Mouse (Mus musculus) midbrain, embryonic 16.5 days (tissue): ENCODE data around the gene Mprip. TPM values are rescaled to one million over a fixed set of nuclear protein-coding genes. Genes with fewer than 3 reads are reported as not detected.
A peak's percentile ranks its signal among the peaks of the same experiment; 100 is the strongest.
"Not testable (repeated sequence)": the region's sequence is repeated elsewhere in the genome, so short reads cannot be mapped to it uniquely, and the experiment has no call there.

Experiments used
- ATAC-seq: fragments of 200-750 bp; cut with Nextera tagmentation; 2 replicates; pipeline ENCODE4 v1.8.0; 2017; ENCODE audit warnings: moderate TSS enrichment
- H3K27ac ChIP-seq: fragments of 300-500 bp; sonication (generic); 2 replicates; pipeline ENCODE4 v1.5.1; 2014; ENCODE audit warnings: mild to moderate bottlenecking, low read length, mixed read lengths
- H3K27me3 ChIP-seq: fragments of 300-500 bp; sonication (generic); 2 replicates; pipeline ENCODE4 v1.6.1; 2014; ENCODE audit warnings: low read depth, low read length, mixed read lengths; ENCODE audit not compliant: control insufficient read depth, insufficient read depth
- H3K36me3 ChIP-seq: fragments of 300-500 bp; sonication (generic); 2 replicates; pipeline ENCODE4 v1.6.1; 2014; ENCODE audit warnings: mild to moderate bottlenecking, low read length, moderate library complexity, mixed read lengths; ENCODE audit not compliant: control insufficient read depth, insufficient read depth
- H3K4me1 ChIP-seq: fragments of 300-500 bp; sonication (generic); 2 replicates; pipeline ENCODE4 v1.6.1; 2014; ENCODE audit warnings: mild to moderate bottlenecking, low read length, mixed read lengths; ENCODE audit not compliant: control insufficient read depth, insufficient read depth
- H3K4me2 ChIP-seq: fragments of 300-500 bp; sonication (generic); 2 replicates; pipeline ENCODE4 v1.6.1; 2014; ENCODE audit warnings: mild to moderate bottlenecking, low read length, mixed read lengths
- H3K4me3 ChIP-seq: fragments of 300-500 bp; sonication (generic); 2 replicates; pipeline ENCODE4 v1.5.1; 2014; ENCODE audit warnings: low read depth, mild to moderate bottlenecking, low read length, moderate library complexity, mixed read lengths
- H3K9ac ChIP-seq: fragments of 300-500 bp; sonication (generic); 2 replicates; pipeline ENCODE4 v1.6.1; 2014; ENCODE audit warnings: low read depth, low read length, mixed read lengths
- H3K9me3 ChIP-seq: fragments of 300-500 bp; sonication (generic); replicated peaks from 2 replicates; pipeline ENCODE4 v1.6.1; 2014; ENCODE audit warnings: mild to moderate bottlenecking, low read length, mixed read lengths; ENCODE audit not compliant: control insufficient read depth, poor library complexity, severe bottlenecking
- WGBS: fragments of 180-500 bp; shearing (Covaris S2); extraction: QIAGEN DNeasy Blood & Tissue Kit; methylation state at CpG from one replicate; pipeline ENCODE4 v1.1.7; 2014; 5-methylcytosine and 5-hydroxymethylcytosine counted together
- polyA plus RNA-seq: library from polyadenylated mRNA; unstranded; fragments of >200 nt; fragmentation: Nextera tagmentation; extraction: Ambion mirVana; gene quantifications from 2 replicates; pipeline ENCODE4 v1.2.1, GENCODE M21; 2015

Gene Mprip
- polyA plus RNA-seq, 1 experiment from 2014 or later, result 35.8 TPM

DNA sequence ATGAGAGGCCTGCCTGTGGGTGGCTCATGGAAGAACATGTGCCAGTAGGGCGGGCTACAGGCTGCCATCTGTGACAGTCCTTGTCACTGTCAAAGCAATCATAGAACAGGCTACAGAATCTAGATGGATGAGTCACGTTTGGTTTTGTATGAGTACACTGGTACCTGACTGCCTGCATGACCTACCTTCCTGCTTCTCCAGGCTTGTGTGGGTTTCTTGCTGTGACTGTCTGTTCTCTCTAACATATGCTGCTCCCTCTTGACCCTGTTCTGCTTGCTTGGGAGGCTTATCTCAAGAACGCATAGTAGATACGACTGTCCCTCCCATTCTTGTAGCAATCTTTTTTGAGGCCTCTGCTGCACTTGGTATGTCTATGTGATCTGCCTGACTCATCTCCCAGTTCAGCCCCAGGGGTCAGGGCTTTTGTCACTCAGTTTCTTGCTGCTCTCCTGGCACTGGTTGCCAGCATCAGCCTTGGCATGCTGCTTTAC is 56.7 kb downstream of the Mprip start:
- H3K4me2 ChIP-seq, result no peak overlapping the region
- no peak overlapping the region for H3K27ac ChIP-seq
- H3K27me3 ChIP-seq, result no peaks in the 10 kb centered on the region
- no peaks in the 10 kb centered on the region for H3K36me3 ChIP-seq
- 92% methylated on average over 4 of the region's 4 CpGs for WGBS
- H3K9me3 ChIP-seq, result no peaks in the 10 kb centered on the region
- ATAC-seq, result no peak
- peaks cover 3% of the 10 kb centered on the region; the same call in 1 of the 2 replicates for H3K4me1 ChIP-seq
- no peak overlapping the region for H3K9ac ChIP-seq
- no peak overlapping the region for H3K4me3 ChIP-seq

DNA sequence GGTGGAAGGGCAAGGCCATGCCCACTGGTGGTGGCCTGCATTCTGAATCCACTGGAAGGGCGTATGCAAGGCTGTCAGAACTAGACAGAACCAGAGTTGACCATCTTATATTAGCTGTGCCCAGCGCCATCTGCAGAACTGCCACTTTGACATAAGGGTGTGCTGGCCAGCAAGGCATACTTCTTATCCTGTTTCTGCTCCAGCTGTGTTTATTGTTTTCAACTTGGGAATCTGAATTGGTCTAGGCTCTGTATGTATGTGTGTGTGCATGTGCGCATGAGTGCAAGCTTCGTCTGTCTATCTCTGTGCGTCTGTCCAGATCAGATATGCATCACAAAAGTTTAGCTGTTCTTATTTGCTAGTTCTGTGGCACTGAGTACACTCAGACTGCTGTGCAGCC is 58.1 kb downstream of the Mprip start:
- ATAC-seq, result no peak
- WGBS, result 81% methylated on average over 5 of the region's 5 CpGs

DNA sequence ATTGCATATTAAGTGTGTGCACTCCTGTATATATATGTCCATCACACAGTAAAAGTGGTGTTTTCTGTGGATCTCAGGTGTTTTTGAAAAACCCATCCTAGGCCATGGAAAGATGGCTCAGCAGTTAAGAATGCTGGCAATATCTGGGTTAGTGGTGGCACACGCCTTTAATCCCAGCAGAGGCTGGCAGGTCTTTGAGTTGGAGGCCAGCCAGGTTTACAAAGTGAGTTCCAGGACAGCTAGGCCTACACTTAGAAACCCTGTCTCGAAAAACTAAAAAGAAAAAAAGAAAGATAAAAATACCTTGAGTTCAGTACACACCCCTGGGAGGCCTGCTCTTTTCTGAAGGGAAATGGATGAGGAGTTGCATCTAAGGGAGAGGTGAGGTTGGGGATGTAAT is 60.3 kb downstream of the Mprip start:
- H3K4me1 ChIP-seq, result peaks cover 3% of the 10 kb centered on the region; the same call in 1 of the 2 replicates
- H3K9ac ChIP-seq, result no peak overlapping the region
- H3K4me3 ChIP-seq, result no peak overlapping the region
- H3K9me3 ChIP-seq, result no peaks in the 10 kb centered on the region
- H3K4me2 ChIP-seq, result no peak overlapping the region
- H3K36me3 ChIP-seq, result no peaks in the 10 kb centered on the region
- no peak for ATAC-seq
- no peak overlapping the region for H3K27ac ChIP-seq
- whole genome bisulfite sequencing, result 57% methylated on average over 2 of the region's 2 CpGs
- H3K27me3 ChIP-seq, result no peaks in the 10 kb centered on the region

More for the DNA sequence above, 58.1 kb downstream of the Mprip start:
- peaks cover 3% of the 10 kb centered on the region; the same call in 1 of the 2 replicates for H3K4me1 ChIP-seq
- H3K9me3 ChIP-seq, result no peaks in the 10 kb centered on the region
- H3K4me2 ChIP-seq, result no peak overlapping the region
- no peaks in the 10 kb centered on the region for H3K27me3 ChIP-seq
- H3K36me3 ChIP-seq, result no peaks in the 10 kb centered on the region
- H3K4me3 ChIP-seq, result no peak overlapping the region
- no peak overlapping the region for H3K9ac ChIP-seq
- no peak overlapping the region for H3K27ac ChIP-seq

DNA sequence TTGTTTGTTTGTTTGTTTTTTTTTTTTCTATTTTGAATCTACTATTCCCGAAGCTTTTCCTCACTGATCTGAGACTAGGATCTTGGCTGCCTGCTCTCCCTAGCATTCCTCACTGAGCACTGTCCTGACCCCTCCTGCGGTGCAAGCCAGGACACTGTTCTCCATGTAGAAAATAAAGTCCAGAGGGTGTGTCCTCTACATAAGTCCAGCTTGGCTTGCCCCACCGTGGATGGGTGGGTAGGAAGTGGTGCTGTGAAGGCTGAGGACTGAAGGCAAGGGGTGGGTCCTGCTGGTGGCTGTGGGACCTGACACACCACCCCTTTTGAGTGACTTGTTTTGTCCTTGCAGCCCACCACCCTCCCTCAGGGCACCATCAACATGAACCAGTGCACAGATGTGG is 66.1 kb downstream of the Mprip start:
- no peak overlapping the region for H3K27ac ChIP-seq
- H3K27me3 ChIP-seq, result no peaks in the 10 kb centered on the region
- 86% methylated on average over 3 of the region's 3 CpGs for WGBS
- no peaks in the 10 kb centered on the region for H3K9me3 ChIP-seq
- H3K36me3 ChIP-seq, result peaks cover 2% of the 10 kb centered on the region
- no peaks in the 10 kb centered on the region; the same call in 1 of the 2 replicates for H3K4me1 ChIP-seq
- no peak overlapping the region for H3K4me3 ChIP-seq
- H3K4me2 ChIP-seq, result no peak overlapping the region
- ATAC-seq, result no peak
- no peak overlapping the region for H3K9ac ChIP-seq

DNA sequence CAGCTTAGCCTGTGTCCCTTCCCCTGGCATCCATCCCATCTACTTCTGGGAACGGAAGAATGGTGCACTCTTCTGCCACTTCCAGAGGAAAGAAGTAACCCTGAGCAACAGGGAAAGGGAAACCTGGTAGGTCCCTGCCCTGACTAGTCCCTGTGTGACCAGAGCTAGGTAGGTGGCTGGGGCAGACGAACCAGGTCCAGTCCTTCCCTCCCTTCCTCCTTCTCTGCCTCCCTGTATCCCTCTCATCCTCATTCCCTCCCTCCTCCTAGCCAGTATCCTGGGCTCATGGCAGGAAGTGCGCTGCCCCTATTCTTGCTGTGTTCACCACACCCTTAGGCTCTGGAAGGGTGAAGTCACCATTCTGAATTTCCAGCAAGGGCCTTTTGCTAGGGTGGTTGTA is 70.7 kb downstream of the Mprip start:
- no peaks in the 10 kb centered on the region for H3K9me3 ChIP-seq
- WGBS, result 81% methylated on average over 3 of the region's 3 CpGs
- H3K27me3 ChIP-seq, result no peaks in the 10 kb centered on the region
- H3K4me1 ChIP-seq, result peaks cover 4% of the 10 kb centered on the region; the same call in 1 of the 2 replicates
- H3K27ac ChIP-seq, result no peak overlapping the region; the same call in 1 of the 2 replicates
- H3K4me2 ChIP-seq, result no peak overlapping the region
- no peak for ATAC-seq
- H3K9ac ChIP-seq, result no peak overlapping the region
- H3K36me3 ChIP-seq, result peaks cover 5% of the 10 kb centered on the region
- H3K4me3 ChIP-seq, result no peak overlapping the region

DNA sequence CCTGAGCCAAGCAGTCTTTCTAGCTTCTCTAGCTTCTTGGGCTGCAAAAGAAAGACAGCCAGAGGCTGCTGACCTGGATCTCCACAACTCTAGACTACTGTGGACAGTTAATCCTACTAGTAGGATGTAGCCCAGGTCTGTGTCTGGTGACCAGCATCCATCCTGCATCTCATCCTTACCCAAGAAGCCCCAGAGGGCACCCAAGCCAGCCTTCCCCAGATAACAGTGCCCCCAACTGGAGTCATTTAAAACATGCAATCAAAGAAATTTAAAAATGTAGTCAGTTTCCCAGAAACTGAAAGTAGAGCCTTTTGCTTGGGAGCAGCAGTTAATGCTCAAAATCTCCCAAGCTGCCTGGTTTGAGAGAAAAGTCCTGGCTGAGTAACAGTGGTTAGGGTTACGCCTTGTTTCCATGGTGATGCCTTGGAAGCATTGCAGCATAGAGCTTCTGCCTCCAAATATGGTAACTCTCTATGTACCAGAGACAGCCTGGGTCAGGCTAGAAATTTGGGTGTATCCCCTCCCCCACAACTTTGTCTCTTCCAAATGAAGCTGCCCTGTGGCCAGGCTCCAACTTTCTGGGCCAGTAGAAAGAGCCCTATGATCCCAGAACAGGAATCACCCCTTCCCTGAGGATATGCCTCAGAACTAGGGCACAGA is 71.4 kb downstream of the Mprip start:
- ATAC-seq, result 0 out of 2 replicates have a peak, but pooled peaks have one; percentile 42
- Histone ChIP-seq H3K4me3 (no peak overlapping the region), H3K27me3 (no peaks in the 10 kb centered on the region), H3K9me3 (no peaks in the 10 kb centered on the region), H3K4me2 (no peak overlapping the region), H3K36me3 (peaks cover 9% of the 10 kb centered on the region), H3K4me1 (peaks cover 4% of the 10 kb centered on the region; the same call in 1 of the 2 replicates), H3K27ac (no peak overlapping the region), H3K9ac (no peak overlapping the region)
- WGBS, result 48% methylated on average over 1 of the region's 1 CpGs

DNA sequence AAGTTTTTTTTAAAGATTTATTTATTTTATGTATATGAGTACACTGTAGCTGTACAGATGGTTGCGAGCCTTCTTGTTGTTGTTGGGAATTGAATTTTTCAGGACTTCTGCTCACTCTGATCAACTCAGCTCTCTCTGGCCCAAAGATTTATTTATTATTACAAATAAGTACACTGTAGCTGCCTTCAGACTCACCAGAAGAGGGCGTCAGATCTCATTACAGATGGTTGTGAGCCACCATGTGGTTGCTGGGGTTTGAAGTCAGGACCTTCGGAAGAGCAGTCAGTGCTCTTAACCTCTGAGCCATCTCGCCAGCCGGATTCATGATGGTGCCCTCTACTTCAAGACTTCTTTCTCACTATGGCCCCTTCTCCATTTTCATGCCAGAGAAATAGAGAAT is 72.5 kb downstream of the Mprip start:
- not testable (repeated sequence) for H3K27ac ChIP-seq, H3K9ac ChIP-seq, H3K4me3 ChIP-seq, H3K9me3 ChIP-seq, ATAC-seq, H3K27me3 ChIP-seq, H3K4me2 ChIP-seq, H3K4me1 ChIP-seq
- WGBS, result 76% methylated on average over 5 of the region's 5 CpGs
- peaks cover 16% of the 10 kb centered on the region for H3K36me3 ChIP-seq

DNA sequence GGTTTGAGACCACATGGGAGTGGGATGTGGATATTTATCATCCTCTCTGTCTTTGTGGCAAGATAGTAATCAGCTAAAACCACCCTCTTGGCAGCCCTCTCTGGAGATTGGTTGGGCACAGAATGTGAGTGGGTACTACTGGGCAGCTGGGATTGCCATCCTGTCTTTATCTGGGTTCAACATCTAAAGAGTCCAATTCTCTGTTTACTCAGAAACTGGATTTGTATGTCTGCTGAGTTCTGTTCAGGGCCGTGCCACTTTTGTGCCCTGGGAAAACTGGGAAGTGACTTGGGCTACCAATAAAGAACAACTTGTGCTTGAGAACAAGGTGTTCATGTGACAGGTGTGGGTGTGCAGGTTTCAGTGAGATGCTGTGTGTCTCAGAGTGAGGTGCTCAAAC is 73.2 kb downstream of the Mprip start:
- WGBS, result 86% methylated on average over 1 of the region's 1 CpGs
- H3K27me3 ChIP-seq, result no peaks in the 10 kb centered on the region
- ATAC-seq, result no peak
- H3K9ac ChIP-seq, result no peak overlapping the region
- H3K9me3 ChIP-seq, result no peaks in the 10 kb centered on the region
- peaks cover 4% of the 10 kb centered on the region; the same call in 1 of the 2 replicates for H3K4me1 ChIP-seq
- no peak overlapping the region for H3K4me2 ChIP-seq
- H3K36me3 ChIP-seq, result peaks cover 16% of the 10 kb centered on the region
- H3K4me3 ChIP-seq, result no peak overlapping the region
- H3K27ac ChIP-seq, result no peak overlapping the region

DNA sequence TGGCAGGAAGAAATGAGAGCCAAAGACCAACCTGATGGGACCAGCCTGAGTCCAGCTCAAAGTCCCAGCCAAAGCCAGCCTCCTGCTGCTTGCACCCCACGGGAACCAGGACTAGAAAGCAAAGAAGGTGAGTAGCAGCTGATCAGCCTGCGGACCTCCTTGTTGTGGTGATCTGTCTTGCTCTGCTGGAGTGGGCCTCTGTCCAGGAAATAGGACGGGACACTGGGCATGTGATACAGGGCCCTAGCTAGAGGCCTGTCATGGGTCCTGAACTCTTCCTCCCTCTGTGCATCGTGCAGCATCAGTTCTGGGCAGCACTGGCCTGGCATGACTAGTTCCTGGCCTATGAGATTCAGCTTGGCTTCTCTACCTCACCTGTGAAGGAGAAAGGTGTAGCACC is 74.8 kb downstream of the Mprip start:
- not testable (repeated sequence) for ATAC-seq, H3K27me3 ChIP-seq, H3K9me3 ChIP-seq, H3K4me2 ChIP-seq, H3K27ac ChIP-seq, H3K4me1 ChIP-seq, H3K9ac ChIP-seq, H3K4me3 ChIP-seq
- peaks cover 14% of the 10 kb centered on the region for H3K36me3 ChIP-seq
- 84% methylated on average over 4 of the region's 4 CpGs for WGBS
